Mouse (Mus musculus) monocyte, adult 5-6 weeks (primary cell): ENCODE measurements around the gene Coq5. TPM values are rescaled to one million over a fixed set of nuclear protein-coding genes. Genes with fewer than 3 reads are reported as not detected.
A peak's percentile ranks its signal among the peaks of the same experiment; 100 is the strongest.

Experiments used
- ATAC-seq: fragments of 153-309, 156-312 bp; replicated peaks from 2 replicates; pipeline ENCODE4 v1.8.0; 2017; ENCODE audit warnings: mild to moderate bottlenecking; ENCODE audit not compliant: low TSS enrichment, insufficient number of reproducible peaks, severe bottlenecking, poor library complexity, low FRiP score
- total RNA-seq: library from RNA; stranded (forward); fragments of 200-1000, 200-491, 200-594 nt; gene quantifications from 3 replicates; pipeline ENCODE4 v1.2.3, GENCODE M21; 2017

Gene Coq5
- total RNA-seq, 1 experiment from 2014 or later = 45.3 TPM

DNA sequence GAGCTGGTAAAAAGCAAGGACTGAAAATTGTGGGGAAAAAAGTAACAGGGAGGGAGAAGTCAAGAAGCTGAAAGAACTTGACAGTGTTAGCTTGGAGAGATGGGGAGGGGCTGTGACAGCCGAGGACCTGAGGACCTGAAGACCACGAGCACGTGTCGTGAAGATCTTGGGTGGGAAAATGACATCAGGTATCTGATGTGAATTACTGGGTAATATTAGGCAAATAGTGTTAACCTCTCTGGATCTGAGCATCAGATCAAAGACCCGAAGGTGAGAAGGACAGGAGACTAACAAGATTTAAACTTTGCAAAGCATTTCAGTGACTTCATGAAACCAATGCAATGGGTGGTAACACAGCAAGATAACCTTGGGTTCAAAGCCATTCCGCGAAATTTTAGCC is 60.5 kb downstream of the Coq5 start:
- ATAC-seq = no peak

DNA sequence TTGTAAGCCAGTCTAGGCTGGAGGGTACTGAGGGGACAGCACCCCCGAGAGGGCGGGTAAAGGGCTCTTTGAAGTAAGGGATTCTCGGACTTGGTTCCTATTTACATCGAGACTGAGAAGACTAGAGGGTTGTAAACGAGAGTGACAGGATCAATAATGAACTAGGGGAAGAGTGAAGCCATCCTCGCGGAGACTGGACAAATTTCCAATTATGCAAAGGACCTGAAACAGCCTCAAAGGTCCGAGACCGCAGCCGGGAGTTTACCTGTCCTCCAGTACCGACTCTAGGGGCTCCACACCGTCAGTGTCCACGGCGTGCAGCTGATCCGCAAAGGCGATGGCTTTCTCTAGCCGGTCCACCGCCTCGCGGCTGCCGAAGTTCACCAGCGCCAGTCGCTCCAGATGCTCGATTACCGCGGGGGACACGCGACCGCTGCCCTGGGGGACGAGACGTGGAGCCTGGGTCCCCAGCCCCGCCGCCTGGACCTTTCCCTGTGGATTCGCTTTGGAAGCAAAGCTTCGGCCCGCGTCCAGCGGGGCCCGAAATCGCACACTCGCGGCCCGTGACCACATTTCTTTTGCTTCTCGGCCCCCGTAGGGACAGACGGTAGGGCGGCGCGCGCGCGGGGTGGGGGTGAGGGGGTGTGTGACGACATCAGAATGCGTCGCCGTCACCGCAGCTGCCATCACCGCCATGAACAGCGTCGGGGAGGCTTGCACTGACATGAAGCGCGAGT is 61.3 kb downstream of the Coq5 start, which contains the start of the genes Gatc and Triap1:
Gatc (minus strand) TSS at position 602 of the 737 bp plus-strand sequence.
Triap1 (plus strand) TSS at position 649 of the 737 bp plus-strand sequence.
- peak; percentile 95 for ATAC-seq

DNA sequence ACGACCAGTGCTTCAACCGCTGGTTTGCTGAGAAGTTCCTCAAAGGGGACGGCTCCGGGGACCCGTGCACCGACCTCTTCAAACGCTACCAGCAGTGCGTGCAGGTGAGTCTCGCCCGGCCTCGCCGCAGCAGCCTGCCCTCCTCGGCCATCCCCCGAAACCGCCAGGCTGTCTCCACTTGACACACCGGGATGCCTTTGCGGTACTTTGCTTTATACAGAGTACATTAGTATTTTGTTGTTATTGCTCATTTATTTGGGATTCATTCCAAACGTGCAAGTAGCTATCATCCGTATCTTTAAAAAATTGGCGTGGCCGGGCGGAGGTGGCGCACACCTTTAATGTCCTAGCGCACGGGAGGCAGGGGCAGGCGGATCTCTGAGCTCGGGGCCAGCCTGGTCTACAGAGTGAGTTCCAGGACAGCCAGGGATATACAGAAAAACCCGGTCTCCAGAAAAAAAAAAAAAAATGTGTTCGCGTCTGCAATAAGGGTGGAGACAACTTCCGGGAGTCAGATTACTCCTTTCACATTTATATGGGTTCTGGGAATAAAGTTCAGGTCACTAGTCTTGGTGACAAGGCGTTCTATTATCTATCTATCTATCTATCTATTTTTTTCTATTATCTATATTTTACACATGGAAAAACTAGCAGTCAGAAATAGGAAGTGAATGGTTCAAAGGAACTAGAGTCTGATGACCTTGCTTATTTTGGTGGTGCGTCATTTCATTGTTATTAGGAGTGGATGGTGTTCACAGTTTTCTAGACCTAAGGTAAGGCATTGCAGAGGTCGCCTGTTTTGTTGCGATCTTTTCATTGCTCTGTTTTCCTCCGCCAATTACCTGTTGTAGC is 62.1 kb downstream of the Coq5 start:
- ATAC-seq = no peak

Other genes with a start within 250 kb of the Coq5 start
- gene Gm10401, start 181.4 kb upstream of the Coq5 start, total RNA-seq = 0.75 TPM in 1 of 3 replicates, not detected in the others
- 10.4 to 19.1 TPM (median 15.8 TPM) in 3 replicates for gene Acads, start 160.3 kb upstream of the Coq5 start, total RNA-seq
- 10.1 to 27.7 TPM (median 18.6 TPM) in 3 replicates for gene Unc119b, start 144.7 kb upstream of the Coq5 start, total RNA-seq
- 59.6 to 65.0 TPM (median 62.6 TPM) in 3 replicates for gene Mlec, start 121.5 kb upstream of the Coq5 start, total RNA-seq
- not detected in 3 replicates for gene Cabp1, start 85.3 kb upstream of the Coq5 start, total RNA-seq
- gene Pop5, start 43.8 kb upstream of the Coq5 start, total RNA-seq = 57.1 to 85.3 TPM (median 81.5 TPM) in 3 replicates
- gene Rnf10, start 6.8 kb upstream of the Coq5 start, total RNA-seq = 58.1 to 134 TPM (median 61.2 TPM) in 3 replicates
- gene Dynll1, start 21.3 kb downstream of the Coq5 start, total RNA-seq = 110 to 176 TPM (median 141 TPM) in 3 replicates
- 62.5 to 83.1 TPM (median 79.3 TPM) in 3 replicates for gene Srsf9, start 47.5 kb downstream of the Coq5 start, total RNA-seq
- gene Gatc, start 61.5 kb downstream of the Coq5 start, total RNA-seq = 4.9 to 7.6 TPM (median 5.8 TPM) in 3 replicates
- 16.4 to 23.1 TPM (median 22.2 TPM) in 3 replicates for gene Triap1, start 61.6 kb downstream of the Coq5 start, total RNA-seq
- 55.6 to 79.0 TPM (median 64.1 TPM) in 3 replicates for gene Cox6a1, start 69.3 kb downstream of the Coq5 start, total RNA-seq
- not detected in 3 replicates for gene Msi1, start 149.9 kb downstream of the Coq5 start, total RNA-seq
- not detected in 3 replicates for gene Pla2g1b, start 186.6 kb downstream of the Coq5 start, total RNA-seq
- gene Sirt4, start 205.1 kb downstream of the Coq5 start, total RNA-seq = 5.2 to 10.7 TPM (median 7.8 TPM) in 3 replicates
- 85.9 to 113 TPM (median 106 TPM) in 3 replicates for gene Pxn, start 227.0 kb downstream of the Coq5 start, total RNA-seq